Mouse (Mus musculus) kidney, postnatal 0 days (tissue): Measurements from ENCODE around the gene Col17a1. TPM values are rescaled to one million over a fixed set of nuclear protein-coding genes. Genes with fewer than 3 reads are reported as not detected.

Source experiments
- ATAC-seq: fragments of 200-750 bp; cut with Nextera tagmentation; replicated peaks from 2 replicates; pipeline ENCODE4 v1.8.0; 2017; ENCODE audit warnings: low read depth, moderate number of reproducible peaks, moderate TSS enrichment, moderate library complexity; ENCODE audit not compliant: low FRiP score
- DNase-seq: peaks from one replicate; pipeline ENCODE4 v3.0.0-alpha.2; 2016; ENCODE audit warnings: low spot score
- H3K27ac ChIP-seq: fragments of 300-500 bp; sonication (generic); 2 replicates; pipeline ENCODE4 v1.5.1; 2014; ENCODE audit warnings: mild to moderate bottlenecking
- H3K27me3 ChIP-seq: fragments of 300-500 bp; sonication (generic); 2 replicates; pipeline ENCODE4 v1.6.1; 2014; ENCODE audit warnings: low read length, mixed read lengths; ENCODE audit not compliant: insufficient read depth
- H3K36me3 ChIP-seq: fragments of 300-500 bp; sonication (generic); 2 replicates; pipeline ENCODE4 v1.6.1; 2014; ENCODE audit warnings: low read length, mixed read lengths; ENCODE audit not compliant: insufficient read depth
- H3K4me1 ChIP-seq: fragments of 300-500 bp; sonication (generic); replicated peaks from 2 replicates; pipeline ENCODE4 v1.6.1; 2014; ENCODE audit warnings: antibody characterized with exemption, low read length, mixed read lengths; ENCODE audit not compliant: insufficient read depth
- H3K4me2 ChIP-seq: fragments of 300-500 bp; sonication (generic); 2 replicates; pipeline ENCODE4 v1.6.1; 2014; ENCODE audit warnings: mild to moderate bottlenecking, low read length, moderate library complexity, mixed read lengths
- H3K4me3 ChIP-seq: fragments of 300-500 bp; sonication (generic); replicated peaks from 2 replicates; pipeline ENCODE4 v1.5.1; 2014; ENCODE audit warnings: low read depth, low read length
- H3K9ac ChIP-seq: fragments of 300-500 bp; sonication (generic); 2 replicates; pipeline ENCODE4 v1.6.1; 2014; ENCODE audit warnings: low read depth, low read length
- H3K9me3 ChIP-seq: fragments of 300-500 bp; sonication (generic); replicated peaks from 2 replicates; pipeline ENCODE4 v1.6.1; 2016; ENCODE audit warnings: low read length, inconsistent platforms, mixed read lengths
- CTCF ChIP-seq: IDR thresholded peaks from 2 replicates; pipeline ENCODE4 v1.5.1; 2016; ENCODE audit warnings: antibody characterized with exemption, low read depth, mild to moderate bottlenecking, moderate library complexity
- WGBS: fragments of 180-500 bp; shearing (Covaris S2); extraction: QIAGEN DNeasy Blood & Tissue Kit; methylation state at CpG from one replicate; pipeline ENCODE4 v1.1.7; 2014; 5-methylcytosine and 5-hydroxymethylcytosine counted together
- polyA plus RNA-seq: library from polyadenylated mRNA; unstranded; fragments of >200 nt; fragmentation: Nextera tagmentation; extraction: Ambion mirVana; gene quantifications from 2 replicates; pipeline ENCODE4 v1.2.1, GENCODE M21; 2015

The Col17a1 gene
- polyA plus RNA-seq, result 0.34 and 0.43 TPM in 2 replicates

- H3K4me3 ChIP-seq, result no peak within 1 kb of the TSS
- TF ChIP-seq CTCF, result no peak
- H3K9ac ChIP-seq, result no peak within 1 kb of the TSS
- no peaks in the 10 kb centered on the region for H3K36me3 ChIP-seq
- no peaks in the 10 kb centered on the region for H3K27me3 ChIP-seq
- H3K27ac ChIP-seq, result no peak within 1 kb of the TSS
- no peaks in the 10 kb centered on the region for H3K9me3 ChIP-seq
- WGBS, result 63% methylated on average over 6 of the region's 6 CpGs
- no peak for ATAC-seq
- DNase-seq, result no peak
- no peak within 1 kb of the TSS for H3K4me2 ChIP-seq
- 0 out of 2 replicates have a peak, but pooled peaks cover 5% of the 10 kb centered on the region for H3K4me1 ChIP-seq
Observed at GRCm38 (mm10) chr19:47691994-47692393, at the start of gene Col17a1. Gene Col17a1 (minus strand): TSS chr19:47692094.

- ATAC-seq (no peak), DNase-seq (peak; percentile 84)
- Histone ChIP-seq H3K9me3 (no peaks in the 10 kb centered on the region), H3K9ac (peak overlapping the region; percentile 78), H3K36me3 (peaks cover 30% of the 10 kb centered on the region), H3K27ac (peak overlapping the region; percentile 96), H3K4me3 (peak overlapping the region; percentile 81), H3K4me2 (peak overlapping the region; percentile 52), H3K27me3 (no peaks in the 10 kb centered on the region), H3K4me1 (no peaks in the 10 kb centered on the region)
- under 1% methylated on average over 14 of the region's 15 CpGs for WGBS
- no peak for TF ChIP-seq CTCF
Observed at GRCm38 (mm10) chr19:47731931-47732330, 40.0 kb upstream of the Col17a1 start.

GRCm38 (mm10) chr19:47731071-47731881 is 39.4 kb upstream of the Col17a1 start, which contains the start of gene Sfr1:
Gene Sfr1 (plus strand): TSS chr19:47731682.
- no peaks in the 10 kb centered on the region for H3K4me1 ChIP-seq
- ATAC-seq, result peak; percentile 97
- no peaks in the 10 kb centered on the region for H3K27me3 ChIP-seq
- peak within 1 kb of the TSS; percentile 83 for H3K4me2 ChIP-seq
- peak within 1 kb of the TSS; percentile 78 for H3K9ac ChIP-seq
- TF ChIP-seq CTCF, result peak; percentile 65
- DNase-seq, result peak; percentile 99
- H3K9me3 ChIP-seq, result no peaks in the 10 kb centered on the region
- H3K36me3 ChIP-seq, result peaks cover 29% of the 10 kb centered on the region
- H3K4me3 ChIP-seq, result peak within 1 kb of the TSS; percentile 81
- peak within 1 kb of the TSS; percentile 96 for H3K27ac ChIP-seq
- WGBS, result under 1% methylated on average over 63 of the region's 72 CpGs

- WGBS, result 0% methylated on average over 12 of the region's 12 CpGs
Observed at GRCm38 (mm10) chr19:47730691-47731070, 38.8 kb upstream of the Col17a1 start.

GRCm38 (mm10) chr19:47725643-47726140 is 33.8 kb upstream of the Col17a1 start:
- no peak overlapping the region for H3K4me3 ChIP-seq
- H3K9me3 ChIP-seq, result no peaks in the 10 kb centered on the region
- H3K36me3 ChIP-seq, result no peaks in the 10 kb centered on the region
- no peak for ATAC-seq
- H3K4me2 ChIP-seq, result no peak overlapping the region
- no peak for DNase-seq
- H3K9ac ChIP-seq, result no peak overlapping the region
- H3K27me3 ChIP-seq, result no peaks in the 10 kb centered on the region
- TF ChIP-seq CTCF, result no peak
- no peaks in the 10 kb centered on the region for H3K4me1 ChIP-seq
- no peak overlapping the region for H3K27ac ChIP-seq
- 65% methylated on average over 7 of the region's 7 CpGs for WGBS

More at GRCm38 (mm10) chr19:47730691-47731070, 38.8 kb upstream of the Col17a1 start:
- H3K36me3 ChIP-seq, result peaks cover 23% of the 10 kb centered on the region
- H3K27me3 ChIP-seq, result no peaks in the 10 kb centered on the region
- TF ChIP-seq CTCF, result no peak
- DNase-seq (peak; percentile 94), ATAC-seq (peak; percentile 41; the same call in 1 of the 2 replicates)
- no peaks in the 10 kb centered on the region for H3K9me3 ChIP-seq
- peak overlapping the region; percentile 96 for H3K27ac ChIP-seq
- no peaks in the 10 kb centered on the region for H3K4me1 ChIP-seq
- peak overlapping the region; percentile 83 for H3K4me2 ChIP-seq
- H3K9ac ChIP-seq, result peak overlapping the region; percentile 78
- peak overlapping the region; percentile 81 for H3K4me3 ChIP-seq

- Histone ChIP-seq H3K27ac (no peak overlapping the region), H3K36me3 (no peaks in the 10 kb centered on the region), H3K4me1 (no peaks in the 10 kb centered on the region), H3K4me3 (no peak overlapping the region), H3K9ac (no peak overlapping the region), H3K4me2 (no peak overlapping the region), H3K9me3 (no peaks in the 10 kb centered on the region), H3K27me3 (no peaks in the 10 kb centered on the region)
- no peak for DNase-seq
- 82% methylated on average over 4 of the region's 4 CpGs for WGBS
- no peak for ATAC-seq
- no peak for TF ChIP-seq CTCF
Observed at GRCm38 (mm10) chr19:47724903-47725302, 33.0 kb upstream of the Col17a1 start.
